Mouse (Mus musculus): ENCODE measurements at regions not wholly inside any gene's neighbourhood (a gene's known extent, or its start where the extent isn't known, plus 50 kb on each side); places are given as distances from the start of the nearest gene placed in this dataset.

GRCm38 (mm10) chr10:66558097-66558840 lies 537.7 kb upstream of the Jmjd1c start:
- no peaks in the 10 kb centered on the region for H3K9me3 ChIP-seq
- H3K27me3 ChIP-seq: no peaks in the 10 kb centered on the region; the same call in 1 of the 2 replicates
- no peak for ATAC-seq (ENCODE audit: insufficient number of reproducible peaks, insufficient read depth, low FRiP score, low TSS enrichment, low read depth)
- H3K4me3 ChIP-seq (replicated peaks): no peak overlapping the region
- H3K36me3 ChIP-seq: no peaks in the 10 kb centered on the region
- H3K27ac ChIP-seq: no peak overlapping the region
- 66% methylated on average over 6 of the region's 6 CpGs for WGBS
- no peak overlapping the region for H3K4me2 ChIP-seq
- no peaks in the 10 kb centered on the region for H3K4me1 ChIP-seq (replicated peaks)
- H3K9ac ChIP-seq (replicated peaks): no peak overlapping the region

GRCm38 (mm10) chr10:66565374-66565773 lies 530.6 kb upstream of the Jmjd1c start:
- no peak for ATAC-seq (ENCODE audit: insufficient number of reproducible peaks, insufficient read depth, low FRiP score, low TSS enrichment, low read depth)
- Histone ChIP-seq H3K4me1 (replicated peaks) (no peaks in the 10 kb centered on the region), H3K27me3 (no peaks in the 10 kb centered on the region; the same call in 1 of the 2 replicates), H3K9me3 (no peaks in the 10 kb centered on the region), H3K4me3 (replicated peaks) (no peak overlapping the region), H3K36me3 (no peaks in the 10 kb centered on the region), H3K9ac (replicated peaks) (no peak overlapping the region), H3K27ac (no peak overlapping the region), H3K4me2 (no peak overlapping the region)
- 93% methylated on average over 6 of the region's 6 CpGs for WGBS

GRCm38 (mm10) chr10:66574846-66575535 lies 520.9 kb upstream of the Jmjd1c start:
- ATAC-seq (ENCODE audit: insufficient number of reproducible peaks, insufficient read depth, low FRiP score, low TSS enrichment, low read depth): no peak
- no peak overlapping the region for H3K4me3 ChIP-seq (replicated peaks)
- H3K36me3 ChIP-seq: no peaks in the 10 kb centered on the region
- peaks cover 5% of the 10 kb centered on the region; the same call in 1 of the 2 replicates for H3K9me3 ChIP-seq
- H3K4me2 ChIP-seq: no peak overlapping the region
- H3K27me3 ChIP-seq: no peaks in the 10 kb centered on the region
- H3K4me1 ChIP-seq (replicated peaks): no peaks in the 10 kb centered on the region
- 52% methylated on average over 10 of the region's 10 CpGs for WGBS
- no peak overlapping the region for H3K27ac ChIP-seq
- H3K9ac ChIP-seq (replicated peaks): no peak overlapping the region

- H3K27me3 ChIP-seq: no peaks in the 10 kb centered on the region
- H3K4me1 ChIP-seq (replicated peaks): peaks cover 8% of the 10 kb centered on the region; the same call in 1 of the 2 replicates
- 33% methylated on average over 3 of the region's 3 CpGs for WGBS
- no peak for ATAC-seq (ENCODE audit: insufficient number of reproducible peaks, insufficient read depth, low FRiP score, low TSS enrichment, low read depth)
- H3K9ac ChIP-seq (replicated peaks): no peak overlapping the region
- no peak overlapping the region for H3K4me3 ChIP-seq (replicated peaks)
- no peak overlapping the region for H3K27ac ChIP-seq
- H3K36me3 ChIP-seq: no peaks in the 10 kb centered on the region
- no peak overlapping the region for H3K4me2 ChIP-seq
- H3K9me3 ChIP-seq: no peaks in the 10 kb centered on the region
These were observed 502.9 kb upstream of the Jmjd1c start for GRCm38 (mm10) chr10:66593001-66593400.

GRCm38 (mm10) chr10:66593506-66593905 lies 502.4 kb upstream of the Jmjd1c start:
- no peak for ATAC-seq (ENCODE audit: insufficient number of reproducible peaks, insufficient read depth, low FRiP score, low TSS enrichment, low read depth)
- Histone ChIP-seq H3K4me2 (no peak overlapping the region), H3K9me3 (no peaks in the 10 kb centered on the region), H3K36me3 (no peaks in the 10 kb centered on the region), H3K27me3 (no peaks in the 10 kb centered on the region), H3K4me3 (replicated peaks) (no peak overlapping the region), H3K27ac (no peak overlapping the region), H3K4me1 (replicated peaks) (peaks cover 10% of the 10 kb centered on the region; the same call in 1 of the 2 replicates), H3K9ac (replicated peaks) (no peak overlapping the region)
- 33% methylated on average over 6 of the region's 6 CpGs for WGBS

- WGBS: 74% methylated on average over 4 of the region's 4 CpGs
- H3K4me1 ChIP-seq (replicated peaks): peaks cover 10% of the 10 kb centered on the region; the same call in 1 of the 2 replicates
- ATAC-seq (ENCODE audit: insufficient number of reproducible peaks, insufficient read depth, low FRiP score, low TSS enrichment, low read depth): no peak
- H3K27me3 ChIP-seq: no peaks in the 10 kb centered on the region
- H3K36me3 ChIP-seq: no peaks in the 10 kb centered on the region
- no peak overlapping the region for H3K4me3 ChIP-seq (replicated peaks)
- H3K27ac ChIP-seq: no peak overlapping the region
- H3K4me2 ChIP-seq: no peak overlapping the region
- no peaks in the 10 kb centered on the region for H3K9me3 ChIP-seq
- no peak overlapping the region for H3K9ac ChIP-seq (replicated peaks)
These were observed 498.0 kb upstream of the Jmjd1c start for GRCm38 (mm10) chr10:66597952-66598351.

- Histone ChIP-seq H3K4me3 (replicated peaks) (no peak overlapping the region), H3K4me2 (no peak overlapping the region), H3K27ac (no peak overlapping the region), H3K9me3 (no peaks in the 10 kb centered on the region), H3K36me3 (no peaks in the 10 kb centered on the region), H3K27me3 (no peaks in the 10 kb centered on the region), H3K4me1 (replicated peaks) (no peaks in the 10 kb centered on the region), H3K9ac (replicated peaks) (no peak overlapping the region)
- 65% methylated on average over 3 of the region's 3 CpGs for WGBS
- no peak for ATAC-seq (ENCODE audit: insufficient number of reproducible peaks, insufficient read depth, low FRiP score, low TSS enrichment, low read depth)
These were observed 488.8 kb upstream of the Jmjd1c start for GRCm38 (mm10) chr10:66607141-66607540.

- Histone ChIP-seq H3K9ac (replicated peaks) (no peak overlapping the region), H3K27me3 (no peaks in the 10 kb centered on the region), H3K36me3 (no peaks in the 10 kb centered on the region), H3K4me2 (no peak overlapping the region), H3K4me3 (replicated peaks) (no peak overlapping the region), H3K4me1 (replicated peaks) (no peaks in the 10 kb centered on the region), H3K27ac (no peak overlapping the region), H3K9me3 (no peaks in the 10 kb centered on the region)
- no peak for ATAC-seq (ENCODE audit: insufficient number of reproducible peaks, insufficient read depth, low FRiP score, low TSS enrichment, low read depth)
- WGBS: 28% methylated on average over 3 of the region's 3 CpGs
These were observed 479.6 kb upstream of the Jmjd1c start for GRCm38 (mm10) chr10:66616280-66616679.

GRCm38 (mm10) chr10:66630996-66631395 lies 464.9 kb upstream of the Jmjd1c start:
- no peak overlapping the region for H3K4me3 ChIP-seq (replicated peaks)
- H3K4me2 ChIP-seq: no peak overlapping the region
- no peaks in the 10 kb centered on the region for H3K36me3 ChIP-seq
- no peaks in the 10 kb centered on the region for H3K27me3 ChIP-seq
- H3K27ac ChIP-seq: no peak overlapping the region
- H3K4me1 ChIP-seq (replicated peaks): no peaks in the 10 kb centered on the region
- ATAC-seq (ENCODE audit: insufficient number of reproducible peaks, insufficient read depth, low FRiP score, low TSS enrichment, low read depth): no peak
- peaks cover 7% of the 10 kb centered on the region; the same call in 1 of the 2 replicates for H3K9me3 ChIP-seq
- WGBS: 72% methylated on average over 3 of the region's 3 CpGs
- H3K9ac ChIP-seq (replicated peaks): no peak overlapping the region

GRCm38 (mm10) chr10:66640890-66641847 lies 454.8 kb upstream of the Jmjd1c start:
- Histone ChIP-seq H3K36me3 (no peaks in the 10 kb centered on the region), H3K4me1 (replicated peaks) (peaks cover 5% of the 10 kb centered on the region; the same call in 1 of the 2 replicates), H3K9ac (replicated peaks) (no peak overlapping the region), H3K9me3 (no peaks in the 10 kb centered on the region), H3K4me3 (replicated peaks) (no peak overlapping the region), H3K4me2 (no peak overlapping the region), H3K27ac (no peak overlapping the region), H3K27me3 (0 out of 2 replicates have a peak, but pooled peaks cover 3% of the 10 kb centered on the region)
- no peak for ATAC-seq (ENCODE audit: insufficient number of reproducible peaks, insufficient read depth, low FRiP score, low TSS enrichment, low read depth)
- 66% methylated on average over 24 of the region's 24 CpGs for WGBS

GRCm38 (mm10) chr10:66641966-66642365 lies 454.0 kb upstream of the Jmjd1c start:
- H3K4me1 ChIP-seq (replicated peaks): peaks cover 5% of the 10 kb centered on the region; the same call in 1 of the 2 replicates
- no peaks in the 10 kb centered on the region for H3K9me3 ChIP-seq
- no peaks in the 10 kb centered on the region for H3K36me3 ChIP-seq
- WGBS: 93% methylated on average over 6 of the region's 6 CpGs
- no peak overlapping the region for H3K4me2 ChIP-seq
- no peak overlapping the region for H3K9ac ChIP-seq (replicated peaks)
- H3K27me3 ChIP-seq: 0 out of 2 replicates have a peak, but pooled peaks cover 3% of the 10 kb centered on the region
- no peak overlapping the region for H3K27ac ChIP-seq
- H3K4me3 ChIP-seq (replicated peaks): no peak overlapping the region
- no peak for ATAC-seq (ENCODE audit: insufficient number of reproducible peaks, insufficient read depth, low FRiP score, low TSS enrichment, low read depth)

Measured in limb, embryonic 12.5 days (tissue).